Mouse (Mus musculus) heart, postnatal 36 days (tissue): Measurements from ENCODE around the gene Cant1. TPM values are rescaled to one million over a fixed set of nuclear protein-coding genes. Genes with fewer than 3 reads are reported as not detected.

Experiments used
- DNase-seq, 2 experiments: peaks; one replicate each; pipeline ENCODE4 v3.0.0; 2021 to 2022
- intact Hi-C: fragments of 180-260 bp; cut with DNase I; formaldehyde crosslinking; loops from one replicate; pipeline ENCODE4 v1.15.1; 2025
- total RNA-seq, 2 experiments: library from RNA; stranded (reverse); gene quantifications; 2 replicates each; pipeline ENCODE4 v1.2.3; 2021

The Cant1 gene
- total RNA-seq, 2 experiments from 2014 or later = 16.4 to 18.3 TPM

DNA sequence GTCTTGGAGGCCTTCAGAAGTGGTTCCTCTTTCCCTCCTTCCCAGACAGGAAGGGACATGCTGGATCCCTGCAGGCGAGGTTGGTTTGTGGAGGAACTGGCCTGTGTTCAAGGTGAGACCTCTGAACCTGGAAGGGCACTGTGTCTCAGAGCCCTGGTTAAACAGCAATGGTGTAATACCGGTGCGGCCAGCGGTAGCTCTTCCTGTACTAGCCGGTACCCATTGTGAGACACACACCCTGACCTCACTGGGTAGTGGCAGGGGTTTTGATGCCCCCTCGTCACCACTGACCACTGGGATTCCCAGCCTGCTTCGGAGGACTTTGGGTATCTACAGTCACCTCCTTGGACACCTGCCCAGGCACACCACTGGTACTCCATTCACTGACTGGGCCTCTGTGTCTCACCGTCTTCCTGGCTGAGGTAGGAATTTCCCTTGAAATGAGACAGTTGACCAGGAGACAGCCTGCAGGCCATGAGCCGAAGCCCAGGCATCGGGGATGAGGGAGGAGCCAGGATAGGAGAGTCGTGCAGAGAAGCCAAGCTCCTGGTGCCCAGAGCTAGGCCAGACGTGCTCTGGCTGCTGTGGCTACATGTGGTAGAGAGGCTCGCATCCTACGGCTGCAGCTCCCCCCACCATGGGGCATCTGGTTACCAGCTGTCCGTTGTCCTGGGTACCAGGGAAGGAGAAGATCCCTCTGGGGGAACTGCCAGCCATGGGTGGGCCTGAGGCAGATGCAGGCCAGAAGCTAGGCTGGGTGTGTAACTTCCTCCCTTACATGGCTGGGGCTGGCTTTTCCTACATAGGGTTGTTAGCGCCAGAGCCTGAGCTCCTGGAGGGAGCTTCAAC, 12.4 kb upstream of the Cant1 start:
- intact Hi-C loops = no loop called here
- no peak for DNase-seq

DNA sequence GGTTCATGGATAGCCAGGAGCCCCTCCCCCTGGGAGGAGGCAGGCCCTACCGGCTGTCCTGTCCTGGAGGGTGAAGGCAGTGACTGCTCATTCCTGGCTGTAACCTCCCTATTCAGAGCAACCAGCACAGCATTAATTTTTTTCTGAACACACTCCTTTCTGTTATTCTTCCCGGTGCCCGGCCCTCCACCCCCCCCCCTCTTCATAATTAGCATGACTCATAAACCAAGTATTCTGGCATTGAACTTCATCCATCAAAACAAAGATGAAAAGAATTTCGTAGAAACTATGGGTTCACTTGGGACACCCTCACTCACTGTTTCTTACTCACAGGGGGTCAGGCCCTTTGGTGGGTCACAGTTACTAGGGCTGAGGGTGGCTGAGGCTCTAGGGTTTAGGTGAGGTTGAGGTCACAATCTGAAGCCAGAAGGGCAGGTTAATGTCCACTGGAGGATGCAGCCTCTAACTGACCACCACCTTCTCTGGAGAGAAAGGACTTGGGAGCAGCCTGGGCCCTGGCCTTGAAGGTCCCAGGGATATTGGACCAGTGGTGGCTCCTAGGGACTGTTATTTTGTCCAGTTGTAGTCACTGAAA, 11.5 kb upstream of the Cant1 start:
- no peak for DNase-seq
- intact Hi-C loops = no loop called here

DNA sequence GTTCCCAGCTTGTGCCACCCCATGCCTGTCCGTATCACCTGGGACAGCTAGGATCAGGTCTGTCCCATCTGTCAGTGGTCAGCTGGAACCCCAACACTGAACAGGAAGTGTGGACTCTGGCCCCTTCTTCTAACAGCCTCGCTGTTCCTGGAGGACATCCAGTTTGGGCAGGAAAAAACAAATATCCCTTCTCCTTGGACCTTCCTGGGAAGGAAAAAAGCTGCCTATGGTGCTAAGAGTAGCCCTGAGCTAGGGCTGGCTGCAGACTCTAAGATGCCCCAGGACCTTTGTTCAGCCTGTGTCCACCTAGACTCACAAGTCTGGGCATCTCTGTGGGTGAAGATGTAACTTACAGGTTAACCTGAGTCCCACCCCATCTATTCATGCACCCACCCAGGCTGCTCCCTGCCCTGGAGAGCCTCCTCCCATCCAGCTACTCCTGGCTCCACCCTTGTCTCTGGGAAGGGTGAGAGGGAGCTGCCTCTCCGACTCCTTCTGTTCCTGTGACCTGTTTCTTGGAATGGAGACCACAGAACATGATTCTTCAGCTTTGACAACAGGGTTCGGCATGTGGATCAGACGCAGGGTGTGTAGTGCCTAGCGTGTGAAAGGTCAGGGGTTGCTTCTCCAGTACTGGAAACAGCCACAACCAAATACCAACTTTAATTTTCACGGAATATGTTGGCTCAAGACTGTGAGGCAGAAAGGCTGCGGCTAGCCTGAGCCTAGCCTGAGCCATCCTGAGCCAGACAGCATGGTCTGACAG, 10.2 kb upstream of the Cant1 start:
- DNase-seq = peak in 1 of 2 experiments; percentile 61

DNA sequence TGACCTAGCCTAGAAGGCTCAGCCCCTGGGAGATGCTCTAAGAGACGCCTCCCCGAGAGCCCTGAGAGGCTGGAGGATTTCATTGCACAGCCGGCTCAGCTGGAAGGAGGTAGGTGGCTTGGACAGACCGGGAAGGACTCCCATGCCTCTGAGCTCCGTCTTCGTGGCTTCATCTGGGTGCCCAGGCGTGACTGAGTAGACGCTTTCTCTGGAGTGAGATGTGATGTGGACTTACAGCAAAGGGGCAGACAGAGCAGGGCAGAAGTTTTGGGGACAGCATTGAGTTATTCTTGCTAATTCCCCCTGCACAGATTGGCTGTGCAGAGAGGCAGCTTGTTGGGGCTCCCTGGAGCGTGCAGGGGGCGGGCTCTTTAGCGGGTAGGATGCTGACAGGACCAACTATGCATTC, 9.6 kb upstream of the Cant1 start:
- peak in 1 of 2 experiments; percentile 70 for DNase-seq
- intact Hi-C loops = no loop called here

More for the DNA sequence above, 10.2 kb upstream of the Cant1 start:
- intact Hi-C loops = no loop called here

DNA sequence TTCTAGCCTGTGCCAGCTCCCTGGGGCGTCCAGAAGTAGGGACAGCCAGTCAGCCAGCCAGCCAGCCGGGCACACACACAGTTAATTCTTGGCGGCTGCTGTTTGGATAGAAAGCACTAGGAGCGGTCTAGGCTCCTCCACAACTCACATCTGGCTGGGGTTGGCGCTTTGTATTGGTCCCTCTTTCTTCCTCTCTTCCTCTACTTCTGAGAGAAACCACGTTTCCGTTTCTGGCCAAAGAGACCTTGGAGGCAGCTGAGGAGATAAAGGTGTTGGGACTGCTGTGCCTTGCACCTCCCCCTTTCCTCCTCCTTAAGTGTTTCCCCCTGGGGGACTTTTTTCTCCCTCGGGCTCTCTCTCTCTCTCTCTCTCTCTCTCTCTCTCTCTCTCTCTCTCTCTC, 9.1 kb upstream of the Cant1 start, which contains the start of gene C1qtnf1:
Gene C1qtnf1 (plus strand): TSS at position 218 of the 400 bp plus-strand sequence.
- no peak for DNase-seq
- intact Hi-C loops = no loop called here

DNA sequence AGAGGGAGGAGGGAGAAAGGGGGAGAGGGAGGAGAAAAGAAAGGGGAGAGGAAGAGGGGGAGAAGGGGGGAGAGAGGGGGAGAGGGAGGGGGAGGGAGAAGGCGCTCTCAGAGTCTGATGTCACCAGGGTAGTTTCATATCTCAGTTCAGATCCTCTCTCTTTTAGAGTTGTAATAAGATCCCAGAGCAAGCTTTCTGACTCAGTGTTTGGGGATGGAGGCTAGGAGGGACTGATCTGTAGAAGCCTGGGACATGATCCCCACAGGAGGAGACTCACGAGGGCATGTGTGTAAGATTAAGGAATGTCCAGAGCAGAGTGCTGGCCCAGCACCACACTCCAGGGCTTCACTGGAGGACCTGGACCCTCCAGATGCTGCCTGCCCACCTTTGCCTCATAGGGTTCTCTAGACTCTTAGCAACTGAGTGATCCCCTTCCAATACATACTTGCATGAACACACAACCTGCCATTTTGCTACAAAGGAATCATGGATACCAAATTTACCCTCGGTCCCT, 8.4 kb upstream of the Cant1 start:
- intact Hi-C loops = no loop called here
- no peak for DNase-seq

DNA sequence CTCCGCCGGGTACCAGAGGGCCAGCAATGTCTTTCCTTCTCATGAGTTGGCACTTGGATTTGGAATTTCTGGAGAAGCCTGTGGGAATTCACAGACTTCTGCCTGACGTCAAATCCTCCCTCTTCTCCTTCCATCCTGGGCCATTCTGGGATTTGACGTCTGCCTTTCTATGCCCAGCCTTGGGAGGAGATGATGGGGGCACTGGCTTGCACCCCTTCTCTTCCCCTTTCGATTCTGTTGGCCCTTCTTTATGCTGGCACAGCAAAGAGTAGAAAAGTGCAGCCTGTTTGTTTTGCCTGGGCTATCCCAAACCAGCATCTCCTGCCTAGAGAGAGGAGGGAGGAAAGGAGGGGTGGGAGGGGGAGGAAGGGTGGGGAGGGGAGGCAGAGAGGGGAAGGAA, 7.9 kb upstream of the Cant1 start:
- no peak for DNase-seq
- intact Hi-C loops = no loop called here

DNA sequence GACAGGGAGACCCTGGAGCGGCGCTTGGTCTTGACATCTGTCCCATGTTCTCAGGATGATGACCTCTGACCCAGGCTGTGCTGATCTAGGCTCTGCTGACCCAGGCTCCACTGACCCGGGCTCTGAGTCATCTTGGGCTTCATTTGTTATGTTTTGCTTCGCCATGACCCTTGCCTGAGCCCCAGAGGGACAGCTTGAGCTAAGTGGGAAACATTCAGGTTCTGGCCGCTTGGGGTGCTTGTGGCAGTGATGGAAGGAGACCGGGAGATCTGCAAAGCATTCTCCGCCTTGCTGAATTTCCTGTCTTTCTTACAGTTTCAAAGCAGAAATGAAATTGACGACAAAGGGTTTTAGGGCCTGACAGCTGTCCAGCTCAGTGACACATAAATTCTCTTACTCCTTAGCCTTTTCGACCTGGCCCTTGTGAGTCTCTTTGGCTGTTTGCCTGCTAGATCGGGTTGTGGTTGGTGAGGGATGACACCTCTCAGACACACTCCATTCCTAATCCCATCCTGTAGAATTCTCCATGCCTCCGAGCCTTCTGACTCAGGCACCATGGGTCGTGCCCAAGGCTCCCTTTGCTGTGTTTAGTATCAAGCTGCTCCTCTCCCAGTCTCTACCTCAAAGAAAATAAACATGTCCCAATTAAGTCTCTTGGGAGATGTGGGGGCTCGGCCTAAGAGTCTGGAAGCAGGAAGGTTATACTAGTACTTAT, 5.9 kb upstream of the Cant1 start:
- intact Hi-C loops = loop anchor here (2.0 kb wide), 1 partner anchor 66 kb away; no protein-coding TSS in a partner anchor
- DNase-seq = peak in 1 of 2 experiments; percentile 35

DNA sequence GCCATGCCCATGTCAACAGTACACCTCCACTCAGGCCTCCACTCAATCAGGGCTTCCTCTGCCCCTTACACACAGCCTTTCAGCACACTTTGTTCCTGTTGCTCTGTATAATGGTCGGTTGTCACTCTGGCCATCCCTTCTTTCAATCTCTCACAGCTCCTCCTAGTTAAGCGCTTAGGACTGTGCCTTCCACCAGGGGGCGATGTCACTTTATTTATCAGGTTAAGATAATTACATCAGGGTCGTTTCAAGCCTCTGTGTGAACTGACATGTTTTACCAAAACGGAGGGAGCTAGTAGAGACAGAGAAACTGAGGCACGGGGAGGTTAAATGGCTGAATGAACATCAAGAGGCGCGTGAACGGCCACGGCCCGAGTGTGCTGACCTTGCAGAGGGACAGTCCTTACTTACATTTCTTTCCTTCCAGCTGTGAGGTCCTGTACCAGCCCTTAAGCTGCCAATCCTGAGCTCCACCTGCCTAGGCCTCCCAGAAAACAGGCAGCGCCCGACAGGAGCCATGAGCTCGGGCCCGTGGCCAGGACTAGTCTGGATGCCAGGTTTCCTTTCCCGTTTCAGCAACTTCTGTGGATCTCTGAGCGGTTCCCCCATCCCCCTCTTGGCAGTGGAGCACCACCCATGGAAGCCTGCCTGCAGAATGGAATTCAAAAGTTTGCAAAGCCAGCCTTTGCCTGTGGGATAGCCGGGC, 4.5 kb upstream of the Cant1 start:
- DNase-seq = peak; percentile 84 to 85
- intact Hi-C loops = loop anchor here (1.0 kb wide), 1 partner anchor 20 kb away; no protein-coding TSS in a partner anchor

DNA sequence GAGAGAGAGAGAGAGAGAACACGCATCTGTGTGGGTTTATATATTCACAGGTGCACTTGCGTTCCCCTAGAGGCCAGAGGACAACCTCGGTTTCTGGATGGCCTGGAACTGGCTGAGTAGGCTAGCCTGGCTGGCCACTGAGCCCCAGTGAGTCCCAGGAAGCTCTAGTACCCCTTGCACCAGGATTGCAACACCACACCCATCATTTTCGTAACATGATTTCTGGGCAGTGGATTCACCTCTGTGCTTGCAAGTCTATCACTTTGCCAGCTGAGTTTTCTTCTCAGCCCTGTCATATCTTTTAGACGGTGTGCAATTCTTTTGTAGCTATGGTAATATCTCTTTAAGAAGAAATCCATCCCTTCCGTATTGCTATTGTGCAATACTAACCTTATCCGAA, 1.4 kb upstream of the Cant1 start:
- intact Hi-C loops = no loop called here
- no peak for DNase-seq

DNA sequence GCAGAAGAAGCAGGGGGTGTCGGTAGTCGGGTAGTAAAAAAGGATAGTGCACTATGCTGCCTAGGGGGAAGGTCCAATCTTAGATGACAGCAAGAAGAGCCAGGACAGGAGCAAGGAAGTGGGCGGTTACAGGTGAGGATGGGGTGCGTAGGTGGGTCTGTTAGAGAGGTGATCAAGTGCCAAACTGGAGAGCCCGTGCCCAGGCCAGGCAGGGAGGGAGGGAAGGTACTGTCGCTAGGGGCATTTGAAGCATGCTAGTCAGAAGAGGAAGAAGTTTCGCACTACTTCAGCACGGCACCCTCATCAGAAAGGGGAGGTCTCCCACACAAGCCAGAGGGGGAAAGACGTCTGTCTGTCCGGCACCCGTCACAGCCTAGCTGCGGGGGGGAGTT, 448 bp downstream of the Cant1 start:
- intact Hi-C loops = no loop called here
- DNase-seq = no peak

DNA sequence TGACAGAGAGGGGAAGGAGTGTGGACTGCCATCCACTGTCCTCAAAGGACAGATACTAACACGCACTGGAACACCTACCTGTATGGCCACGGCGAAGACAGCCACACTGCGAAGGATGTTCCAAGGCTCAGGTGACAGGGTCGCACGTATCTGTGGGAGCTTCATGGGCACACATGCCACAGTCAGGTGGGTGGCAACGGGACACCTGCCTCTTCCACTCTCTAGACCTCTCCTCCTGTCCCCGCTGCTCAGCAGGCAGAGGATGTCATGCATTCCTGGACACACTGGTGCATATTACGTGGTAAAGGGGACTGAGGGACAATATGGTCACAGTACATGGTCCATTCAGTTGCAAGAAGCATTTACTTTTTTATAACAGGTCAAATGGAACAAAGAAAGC, 1.4 kb downstream of the Cant1 start:
- intact Hi-C loops = no loop called here
- no peak for DNase-seq

DNA sequence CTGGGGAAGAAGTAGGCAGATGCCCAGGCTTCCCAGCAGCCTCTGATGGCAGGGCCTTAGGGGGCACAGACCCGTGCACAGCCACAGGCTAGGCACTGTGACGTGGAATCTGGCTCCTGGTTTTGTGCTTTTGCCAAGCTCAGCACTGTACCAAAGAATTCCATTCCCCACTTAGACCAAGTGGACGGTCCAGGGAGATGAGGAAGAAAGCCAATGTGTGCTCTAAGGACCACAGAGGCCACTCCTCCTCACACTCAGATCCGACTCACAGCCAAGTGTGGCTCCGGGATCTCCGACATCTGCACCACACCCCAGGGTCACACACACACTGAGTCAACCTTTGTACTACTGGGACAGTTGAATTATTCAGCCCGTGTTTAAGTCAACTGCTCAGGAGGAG, 2.8 kb downstream of the Cant1 start:
- no peak for DNase-seq

DNA sequence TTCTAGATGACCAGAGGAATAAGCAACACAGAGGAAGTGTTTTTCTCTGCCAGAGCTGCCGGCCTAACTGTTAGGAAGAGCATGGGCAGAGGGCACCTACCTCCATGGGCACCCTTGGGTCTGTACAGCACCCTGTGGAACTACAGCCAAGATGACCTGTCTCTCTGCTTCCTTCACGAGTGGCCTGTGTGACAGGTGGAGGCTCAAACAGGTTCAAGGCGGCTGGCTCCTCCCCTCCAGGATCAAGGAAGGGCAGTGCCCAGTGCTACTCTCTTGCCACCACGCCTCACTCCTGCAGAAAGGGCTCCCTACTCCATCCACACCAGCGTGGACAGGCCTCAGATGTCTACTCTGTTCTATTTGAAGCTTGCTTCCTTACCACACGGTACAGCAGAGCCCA, 3.3 kb downstream of the Cant1 start:
- intact Hi-C loops = no loop called here
- DNase-seq = no peak

More for the DNA sequence above, 2.8 kb downstream of the Cant1 start:
- intact Hi-C loops = no loop called here

DNA sequence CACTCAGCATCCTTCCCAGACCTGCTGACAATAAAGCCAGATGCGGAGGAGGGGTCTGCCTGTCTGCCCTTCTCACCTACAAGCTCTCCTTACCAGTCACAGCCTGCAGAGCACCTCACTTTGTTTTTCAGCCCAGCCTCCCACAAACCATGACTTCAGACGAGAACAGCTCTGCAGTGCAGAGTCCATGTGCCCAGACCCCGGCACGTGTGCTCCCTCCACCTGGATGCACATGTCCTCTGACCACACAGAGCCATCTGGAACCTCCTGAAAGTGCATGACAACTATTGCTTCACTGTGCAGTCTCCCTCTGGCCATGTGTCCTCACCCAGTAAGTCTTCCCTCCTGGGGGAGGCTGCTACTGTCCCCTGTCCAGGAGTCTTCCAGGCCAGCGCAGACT, 4.6 kb downstream of the Cant1 start:
- DNase-seq = no peak
- intact Hi-C loops = no loop called here

DNA sequence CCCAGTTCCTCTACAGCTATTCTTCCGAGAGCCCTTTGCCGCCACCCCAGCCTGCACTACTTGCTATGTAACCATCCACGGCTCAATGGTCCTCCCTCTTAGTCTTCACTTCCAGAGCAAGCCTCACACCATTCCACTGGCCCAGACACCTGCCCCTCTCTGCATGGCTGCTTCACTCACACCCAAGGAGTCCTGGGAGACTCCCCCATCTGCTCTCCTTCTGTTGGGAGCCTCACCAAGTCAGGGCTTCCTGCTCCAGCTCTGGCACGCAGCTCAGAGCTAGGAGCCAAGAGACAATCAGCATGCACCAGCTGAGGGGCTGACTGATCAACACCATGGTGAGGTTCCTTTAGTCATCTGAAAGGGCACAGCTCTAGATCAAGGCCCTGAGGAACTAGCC, 5.8 kb downstream of the Cant1 start:
- intact Hi-C loops = no loop called here
- no peak for DNase-seq

DNA sequence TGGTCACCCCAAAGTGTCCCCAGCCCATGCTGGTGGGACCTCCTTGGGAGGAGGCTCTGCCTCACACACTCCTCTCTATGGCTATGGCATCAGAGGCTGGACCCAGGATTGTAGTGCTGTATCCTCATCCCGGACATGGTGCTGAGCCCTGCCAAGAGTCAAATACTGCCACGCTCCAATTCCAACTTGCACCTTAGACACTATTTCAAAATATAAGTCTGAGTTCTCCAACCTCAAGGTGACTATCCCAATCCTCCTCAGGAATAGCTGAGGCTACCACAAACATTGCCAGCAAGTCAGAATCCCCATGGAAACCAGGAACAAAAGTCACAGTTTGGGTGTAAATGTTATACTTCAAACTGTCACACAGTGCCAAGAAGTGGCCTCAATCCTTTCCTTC, 6.3 kb downstream of the Cant1 start:
- intact Hi-C loops = no loop called here
- no peak for DNase-seq

DNA sequence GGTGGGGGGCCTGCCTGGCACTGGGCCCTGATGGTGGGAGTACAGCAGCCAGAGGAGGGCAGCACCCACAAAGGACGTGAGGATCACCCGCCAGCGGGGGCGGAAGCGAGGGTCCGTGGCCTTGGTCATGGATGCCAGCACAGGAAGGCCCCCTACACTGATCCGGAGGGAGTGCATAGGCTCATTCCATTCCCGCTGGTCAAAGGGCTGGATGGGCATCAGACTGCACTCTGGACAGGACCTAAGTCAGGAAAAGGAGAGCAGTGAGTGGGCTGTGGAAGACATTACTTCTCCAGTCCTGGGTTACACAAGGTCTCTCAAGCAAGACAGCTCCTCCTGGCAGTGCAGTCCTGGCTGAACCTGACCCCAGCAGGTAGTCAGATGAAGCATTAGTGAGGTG, 7.6 kb downstream of the Cant1 start:
- intact Hi-C loops = no loop called here
- no peak for DNase-seq

DNA sequence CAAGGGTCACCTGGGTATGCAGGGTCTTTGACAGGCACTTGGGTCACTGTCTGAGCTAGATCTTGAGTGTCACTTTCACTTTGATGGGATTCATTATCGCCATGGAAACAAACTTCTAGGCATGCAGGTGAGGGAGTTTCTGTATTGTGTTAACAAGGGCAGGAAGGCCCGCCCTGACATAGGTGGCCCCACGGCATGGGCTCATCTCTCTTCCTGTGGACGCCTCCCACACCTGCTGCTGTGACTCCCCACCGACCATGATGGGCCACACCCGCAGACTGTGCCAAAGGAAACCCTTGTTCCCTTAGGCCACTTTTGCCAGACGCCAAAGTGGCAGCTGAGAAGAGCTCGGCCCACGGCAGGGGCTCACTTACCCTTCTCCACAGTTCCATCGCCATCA, 8.4 kb downstream of the Cant1 start:
- intact Hi-C loops = no loop called here
- no peak for DNase-seq

DNA sequence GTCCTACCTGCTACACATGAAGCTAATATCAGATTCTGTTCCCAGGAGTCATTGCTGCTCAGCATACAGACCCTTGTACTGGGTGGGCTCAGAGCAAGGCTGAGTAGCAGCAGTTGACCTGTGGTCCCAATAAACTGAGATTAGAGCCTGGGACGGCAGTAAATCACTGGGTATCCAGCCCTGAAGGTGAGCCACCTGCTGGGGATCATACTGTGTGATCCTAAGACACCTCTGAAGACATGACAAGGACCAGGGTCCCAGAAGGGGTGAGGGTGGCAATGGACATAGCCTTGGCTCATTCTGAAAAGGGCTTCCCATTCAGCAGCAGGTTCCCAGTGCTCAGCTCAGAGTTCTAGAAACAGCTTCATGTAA, 8.8 kb downstream of the Cant1 start:
- intact Hi-C loops = no loop called here
- no peak for DNase-seq
